Mouse (Mus musculus) heart, embryonic 13.5 days (tissue): ENCODE results near the gene Fam216b. TPM values are rescaled to one million over a fixed set of nuclear protein-coding genes. Genes with fewer than 3 reads are reported as not detected.
A peak's percentile ranks its signal among the peaks of the same experiment; 100 is the strongest.

Experiments used
- ATAC-seq: fragments of 200-750 bp; cut with Nextera tagmentation; 2 replicates; pipeline ENCODE4 v1.8.0; 2017; ENCODE audit warnings: moderate TSS enrichment; ENCODE audit not compliant: insufficient number of reproducible peaks, low FRiP score, low TSS enrichment; ENCODE audit errors: extremely low read depth
- H3K27ac ChIP-seq: fragments of 300-500 bp; sonication (generic); replicated peaks from 2 replicates; pipeline ENCODE4 v1.5.1; 2015; ENCODE audit warnings: moderate library complexity, mild to moderate bottlenecking, inconsistent platforms
- H3K27me3 ChIP-seq: fragments of 300-500 bp; sonication (generic); replicated peaks from 2 replicates; pipeline ENCODE4 v1.6.1; 2015; ENCODE audit warnings: mild to moderate bottlenecking, inconsistent platforms
- H3K36me3 ChIP-seq: fragments of 300-500 bp; sonication (generic); 2 replicates; pipeline ENCODE4 v1.6.1; 2015; ENCODE audit warnings: mild to moderate bottlenecking, inconsistent platforms
- H3K4me1 ChIP-seq: fragments of 300-500 bp; sonication (generic); 2 replicates; pipeline ENCODE4 v1.6.1; 2015; ENCODE audit warnings: inconsistent platforms
- H3K4me2 ChIP-seq: fragments of 300-500 bp; sonication (generic); 2 replicates; pipeline ENCODE4 v1.6.1; 2015; ENCODE audit warnings: inconsistent platforms, mild to moderate bottlenecking, moderate library complexity
- H3K4me3 ChIP-seq: fragments of 300-500 bp; sonication (generic); 2 replicates; pipeline ENCODE4 v1.5.1; 2015; ENCODE audit warnings: moderate library complexity, mild to moderate bottlenecking, inconsistent platforms
- H3K9ac ChIP-seq: fragments of 300-500 bp; sonication (generic); 2 replicates; pipeline ENCODE4 v1.6.1; 2015; ENCODE audit warnings: inconsistent platforms, mild to moderate bottlenecking, moderate library complexity
- H3K9me3 ChIP-seq: fragments of 300-500 bp; sonication (generic); 2 replicates; pipeline ENCODE4 v1.6.1; 2016; ENCODE audit warnings: inconsistent platforms
- WGBS: fragments of 180-500 bp; shearing (Covaris S2); methylation state at CpG from one replicate; pipeline ENCODE4 v1.1.7; 2015; ENCODE audit warnings: mixed read lengths; 5-methylcytosine and 5-hydroxymethylcytosine counted together
- polyA plus RNA-seq: library from polyadenylated mRNA; unstranded; fragments of >200 nt; fragmentation: Nextera tagmentation; extraction: Ambion mirVana; gene quantifications from 2 replicates; pipeline ENCODE4 v1.2.1, GENCODE M21; 2015

The Fam216b gene
- polyA plus RNA-seq = not detected in 2 replicates

DNA sequence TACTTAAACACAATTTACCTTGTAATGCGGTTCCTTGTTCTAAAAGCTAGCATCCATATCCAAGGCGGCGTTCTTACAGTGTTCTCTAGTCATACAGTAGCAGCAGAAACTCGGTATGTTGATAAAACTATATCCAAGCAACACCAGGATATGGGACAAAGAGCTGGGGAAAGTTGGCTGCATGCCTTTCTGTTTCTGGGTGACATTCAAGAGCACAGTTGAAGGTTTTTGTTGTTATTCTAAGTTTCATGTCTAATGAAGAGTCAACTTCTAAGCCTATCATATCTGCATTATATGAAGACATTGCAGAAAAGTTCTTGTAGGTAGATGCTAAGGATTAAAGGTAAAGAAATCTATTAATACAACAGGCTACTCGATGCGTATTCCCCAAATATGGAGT lies at the start of gene Fam216b:
Gene Fam216b (minus strand): TSS at position 101 of the 400 bp plus-strand sequence.
- 69% methylated on average over 6 of the region's 6 CpGs for WGBS
- Histone ChIP-seq H3K36me3 (no peaks in the 10 kb centered on the region), H3K4me2 (no peak within 1 kb of the TSS), H3K4me1 (peaks cover 3% of the 10 kb centered on the region; the same call in 1 of the 2 replicates), H3K27ac (no peak within 1 kb of the TSS), H3K9ac (no peak within 1 kb of the TSS), H3K9me3 (no peaks in the 10 kb centered on the region), H3K4me3 (no peak within 1 kb of the TSS), H3K27me3 (no peaks in the 10 kb centered on the region)
- ATAC-seq = no peak

DNA sequence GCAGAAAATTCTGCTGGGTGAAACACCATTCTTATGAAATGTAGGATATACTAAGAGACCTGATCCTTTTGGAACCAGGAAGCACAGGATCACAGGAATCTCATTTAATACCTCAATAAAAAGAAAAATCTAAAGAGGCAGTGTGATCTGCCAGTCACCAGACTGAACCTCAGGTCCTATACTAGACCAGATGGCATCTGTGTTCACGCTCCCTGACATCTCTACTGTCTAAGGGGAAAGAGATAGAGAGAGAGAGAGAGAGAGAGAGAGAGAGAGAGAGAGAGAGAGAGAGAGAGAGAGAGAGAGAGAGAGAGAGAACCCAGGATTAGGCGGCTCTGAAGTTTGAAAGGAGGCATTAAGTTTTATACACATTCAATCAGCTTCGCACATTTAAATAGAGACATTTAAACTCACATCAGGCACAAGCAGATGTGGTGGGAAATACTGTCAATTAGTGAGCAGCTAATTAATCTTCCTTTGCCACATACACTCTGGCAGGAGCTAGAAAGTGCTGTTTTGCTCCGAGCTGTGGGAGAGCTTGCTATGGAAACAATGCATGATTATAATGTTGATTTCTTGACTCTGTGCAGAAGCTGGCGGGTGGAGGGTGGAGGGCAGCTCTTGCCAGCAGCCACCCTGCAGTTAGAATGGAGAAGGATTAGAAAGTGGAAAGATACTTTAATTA lies 43.7 kb upstream of the Fam216b start:
- Histone ChIP-seq H3K4me3 (no peak overlapping the region), H3K27ac (no peak overlapping the region), H3K9me3 (peaks cover 8% of the 10 kb centered on the region; the same call in 1 of the 2 replicates), H3K4me1 (no peaks in the 10 kb centered on the region), H3K27me3 (no peaks in the 10 kb centered on the region), H3K9ac (no peak overlapping the region), H3K36me3 (no peaks in the 10 kb centered on the region), H3K4me2 (no peak overlapping the region)
- ATAC-seq = no peak
- WGBS = 51% methylated on average over 5 of the region's 5 CpGs

DNA sequence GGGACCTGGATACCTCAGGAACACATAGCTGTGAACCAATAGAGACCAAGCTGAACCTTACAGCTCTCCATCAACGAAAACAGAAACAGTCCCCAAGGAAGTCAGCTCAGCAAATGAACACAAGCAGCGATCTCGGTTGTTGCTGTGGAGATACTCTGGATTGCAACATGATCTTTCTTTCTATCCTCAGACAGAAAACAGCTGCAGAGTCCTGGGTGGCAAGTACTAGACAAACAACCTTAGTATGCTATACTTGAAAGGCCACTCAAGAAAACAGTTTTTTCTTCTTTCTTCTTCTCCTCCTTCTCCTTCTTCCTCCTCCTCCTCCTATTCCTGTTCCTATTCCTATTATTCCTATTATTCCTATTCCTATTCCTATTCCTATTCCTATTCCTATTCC lies 37.9 kb upstream of the Fam216b start:
- Histone ChIP-seq H3K27ac (no peak overlapping the region), H3K9ac (no peak overlapping the region), H3K4me3 (no peak overlapping the region), H3K4me1 (no peaks in the 10 kb centered on the region), H3K9me3 (no peaks in the 10 kb centered on the region), H3K27me3 (no peaks in the 10 kb centered on the region), H3K36me3 (no peaks in the 10 kb centered on the region), H3K4me2 (no peak overlapping the region)
- WGBS = 55% methylated on average over 3 of the region's 3 CpGs
- ATAC-seq = no peak

DNA sequence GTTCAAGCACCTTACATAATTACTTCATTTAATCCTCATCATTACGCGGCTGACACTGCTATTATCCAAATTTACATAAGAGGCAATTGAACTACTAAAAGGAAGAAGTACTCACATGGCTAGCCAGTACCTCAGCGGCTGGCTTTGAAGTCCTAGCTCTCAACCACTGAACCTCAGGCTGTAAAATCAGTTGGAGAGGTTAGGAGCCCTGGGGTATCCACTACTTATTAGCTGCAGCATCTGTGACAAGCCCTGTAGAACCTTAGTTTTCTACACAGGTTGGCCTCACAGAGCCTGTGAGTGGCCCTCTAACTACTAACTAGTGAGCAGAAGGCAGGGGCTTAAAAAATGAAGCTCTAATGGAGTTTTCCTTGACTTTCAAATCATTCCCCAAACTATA lies 31.5 kb upstream of the Fam216b start:
- no peaks in the 10 kb centered on the region for H3K27me3 ChIP-seq
- H3K4me2 ChIP-seq = no peak overlapping the region
- no peak for ATAC-seq
- H3K9me3 ChIP-seq = peaks cover under 1% of the 10 kb centered on the region; the same call in 1 of the 2 replicates
- no peak overlapping the region for H3K27ac ChIP-seq
- H3K4me1 ChIP-seq = peaks cover 14% of the 10 kb centered on the region
- 67% methylated on average over 3 of the region's 3 CpGs for WGBS
- H3K4me3 ChIP-seq = no peak overlapping the region
- no peak overlapping the region for H3K9ac ChIP-seq
- no peaks in the 10 kb centered on the region for H3K36me3 ChIP-seq

DNA sequence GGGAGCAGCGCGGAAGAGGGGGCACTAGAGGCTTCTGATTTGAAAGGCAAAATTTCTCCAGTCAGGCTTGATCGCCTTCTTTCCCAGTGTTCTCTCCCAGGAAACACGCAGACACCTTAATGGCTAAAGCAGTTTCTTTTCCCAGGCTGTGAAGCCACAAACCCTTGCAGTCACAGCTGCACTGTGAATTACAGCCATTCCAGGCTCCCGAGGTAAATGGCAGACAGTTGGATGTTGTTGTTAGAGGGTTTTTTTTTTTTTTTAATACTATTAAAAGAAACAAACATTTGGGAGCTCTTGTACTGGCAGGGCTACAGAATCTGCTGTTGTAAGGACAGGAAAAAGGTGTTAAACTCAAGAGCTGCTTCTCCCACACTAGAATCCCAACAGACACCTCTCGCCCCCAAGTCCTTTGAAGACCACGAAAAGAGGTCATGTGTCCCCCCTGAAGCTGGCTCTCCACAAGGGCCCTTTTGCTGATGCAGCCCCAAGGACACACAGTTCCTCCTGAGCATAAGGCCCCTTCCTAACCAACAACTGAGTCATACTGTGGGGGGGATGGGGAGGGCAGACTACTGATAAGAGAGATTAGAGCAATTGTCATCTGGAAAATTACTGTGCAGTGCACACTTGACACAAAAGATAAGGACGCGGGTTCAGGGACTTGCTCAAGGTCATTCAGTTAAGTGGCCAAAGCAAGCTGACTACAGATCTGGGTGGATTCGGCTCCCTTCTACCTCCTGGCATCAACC lies 30.8 kb upstream of the Fam216b start:
- Histone ChIP-seq H3K4me2 (no peak overlapping the region), H3K4me3 (no peak overlapping the region), H3K4me1 (peaks cover 14% of the 10 kb centered on the region), H3K27me3 (no peaks in the 10 kb centered on the region), H3K36me3 (no peaks in the 10 kb centered on the region), H3K9me3 (peaks cover 5% of the 10 kb centered on the region; the same call in 1 of the 2 replicates), H3K9ac (no peak overlapping the region), H3K27ac (0 out of 2 replicates have a peak overlapping the region, but pooled peaks have one; percentile 14)
- WGBS = 51% methylated on average over 10 of the region's 10 CpGs
- ATAC-seq = no peak

DNA sequence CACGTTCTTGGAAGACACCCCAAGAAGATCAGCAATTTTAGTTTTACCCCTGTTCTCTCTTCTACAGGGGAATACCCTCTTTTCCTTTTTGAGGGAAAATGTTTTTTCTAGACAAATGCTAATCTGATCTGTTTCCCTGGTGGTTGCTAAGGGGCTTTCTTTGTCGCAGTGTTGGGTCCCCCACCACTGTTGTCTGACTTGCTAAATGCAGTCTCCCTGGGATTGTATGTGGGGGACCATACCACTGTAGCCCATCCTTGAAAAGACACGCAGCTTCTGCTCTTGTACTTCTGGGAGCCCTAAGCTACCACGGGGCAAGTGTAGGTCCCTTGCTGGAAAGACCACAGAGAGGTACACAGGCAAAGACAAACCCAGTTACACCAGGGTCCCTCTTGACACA lies 28.9 kb upstream of the Fam216b start:
- Histone ChIP-seq H3K4me3 (no peak overlapping the region), H3K27ac (no peak overlapping the region), H3K27me3 (no peaks in the 10 kb centered on the region), H3K36me3 (no peaks in the 10 kb centered on the region), H3K4me2 (no peak overlapping the region), H3K4me1 (peaks cover 14% of the 10 kb centered on the region), H3K9me3 (peaks cover 5% of the 10 kb centered on the region; the same call in 1 of the 2 replicates), H3K9ac (no peak overlapping the region)
- ATAC-seq = no peak
- 85% methylated on average over 4 of the region's 4 CpGs for WGBS

DNA sequence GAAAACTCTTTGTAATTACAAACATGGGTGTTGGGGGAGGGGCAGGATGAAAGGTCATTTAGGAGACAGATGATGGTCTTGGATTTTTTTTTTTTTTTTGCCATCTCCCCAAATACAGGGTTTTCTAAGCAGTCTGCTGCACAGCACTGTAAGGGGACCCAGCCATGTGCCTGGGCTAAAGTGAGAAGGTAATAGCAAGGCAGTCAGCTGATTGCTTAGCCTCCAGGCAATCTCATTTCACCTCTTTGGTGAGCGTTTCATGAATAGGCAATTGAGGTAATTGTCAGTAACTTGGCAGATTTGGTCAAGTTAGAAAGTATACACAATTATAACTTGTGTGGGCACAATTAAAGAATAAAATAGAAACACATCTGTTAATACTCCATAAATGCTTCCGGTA lies 28.5 kb upstream of the Fam216b start:
- Histone ChIP-seq H3K4me2 (no peak overlapping the region), H3K27me3 (no peaks in the 10 kb centered on the region)
- WGBS = 82% methylated on average over 2 of the region's 2 CpGs

DNA sequence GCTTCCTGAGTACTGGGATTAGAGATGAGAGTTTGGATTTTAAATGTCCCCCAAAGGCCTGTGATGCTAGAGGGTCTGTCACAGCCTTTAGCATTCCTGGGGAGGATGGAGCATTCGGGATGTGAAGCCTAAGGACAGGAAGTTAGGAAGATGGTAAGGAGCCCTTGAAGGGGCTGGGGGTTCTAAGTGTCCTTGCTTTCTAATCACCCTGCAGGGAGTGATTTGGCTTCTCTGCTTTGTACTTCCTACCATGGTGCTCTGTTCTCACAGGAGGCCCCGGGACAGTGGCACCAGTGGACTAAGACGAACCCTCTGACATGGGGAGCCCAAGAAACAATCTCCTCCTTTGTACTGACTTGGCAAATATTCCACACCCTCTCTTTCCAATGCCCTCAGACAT lies 23.7 kb upstream of the Fam216b start:
- Histone ChIP-seq H3K9ac (no peak overlapping the region), H3K27me3 (no peaks in the 10 kb centered on the region), H3K4me3 (no peak overlapping the region), H3K9me3 (peaks cover 5% of the 10 kb centered on the region; the same call in 1 of the 2 replicates), H3K36me3 (no peaks in the 10 kb centered on the region), H3K4me2 (no peak overlapping the region), H3K4me1 (no peaks in the 10 kb centered on the region), H3K27ac (no peak overlapping the region)
- WGBS = 88% methylated on average over 3 of the region's 3 CpGs
- ATAC-seq = no peak

More for the DNA sequence above, 28.5 kb upstream of the Fam216b start:
- Histone ChIP-seq H3K9me3 (peaks cover 5% of the 10 kb centered on the region; the same call in 1 of the 2 replicates), H3K27ac (no peak overlapping the region), H3K9ac (no peak overlapping the region), H3K4me1 (peaks cover 14% of the 10 kb centered on the region), H3K36me3 (no peaks in the 10 kb centered on the region), H3K4me3 (no peak overlapping the region)
- ATAC-seq = no peak

DNA sequence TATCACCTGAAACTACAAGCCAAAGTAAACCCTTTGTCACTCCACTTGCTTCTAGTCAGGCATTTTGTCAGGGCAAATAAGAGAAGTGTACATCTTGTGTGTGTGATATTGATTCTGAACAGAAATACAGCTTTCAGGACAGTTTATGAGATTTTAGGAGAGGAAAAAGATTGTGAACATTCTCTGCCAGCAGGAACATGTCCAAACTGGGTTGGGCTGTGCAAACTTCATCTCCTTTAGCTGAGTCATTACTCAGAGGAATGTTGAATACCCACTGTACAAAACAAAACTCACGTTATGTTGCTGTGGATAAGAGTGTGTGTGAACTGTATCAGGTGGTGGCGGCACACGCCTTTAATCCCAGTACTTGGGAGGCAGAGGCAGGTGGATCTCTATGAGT lies 22.1 kb upstream of the Fam216b start:
- Histone ChIP-seq H3K9me3 (peaks cover 5% of the 10 kb centered on the region; the same call in 1 of the 2 replicates), H3K4me2 (no peak overlapping the region), H3K4me3 (no peak overlapping the region), H3K9ac (no peak overlapping the region), H3K36me3 (no peaks in the 10 kb centered on the region), H3K4me1 (no peaks in the 10 kb centered on the region), H3K27me3 (no peaks in the 10 kb centered on the region), H3K27ac (no peak overlapping the region)
- 85% methylated on average over 3 of the region's 3 CpGs for WGBS
- ATAC-seq = no peak

DNA sequence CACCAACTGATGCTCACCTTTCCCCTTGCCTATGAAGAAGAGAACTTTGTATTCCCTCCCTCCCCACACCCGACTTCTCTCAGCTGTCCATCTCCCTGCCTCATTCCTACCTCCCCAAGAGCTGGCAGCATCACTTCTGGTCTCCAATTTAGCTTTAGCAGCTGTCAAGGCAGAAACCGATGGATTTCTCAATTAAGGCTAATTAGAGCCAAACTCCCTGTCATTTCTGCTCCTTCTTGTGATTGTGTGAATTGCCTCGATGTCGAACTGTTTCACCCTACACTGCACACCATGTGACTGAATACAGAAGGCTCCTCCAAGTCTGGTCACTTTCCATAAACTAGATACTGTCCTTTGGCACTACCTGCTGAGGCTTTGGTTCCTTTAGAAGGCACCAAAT lies 20.6 kb upstream of the Fam216b start:
- no peaks in the 10 kb centered on the region for H3K36me3 ChIP-seq
- H3K4me3 ChIP-seq = no peak overlapping the region
- no peak overlapping the region for H3K27ac ChIP-seq
- no peak overlapping the region for H3K9ac ChIP-seq
- H3K4me1 ChIP-seq = no peaks in the 10 kb centered on the region
- no peaks in the 10 kb centered on the region for H3K27me3 ChIP-seq
- ATAC-seq = no peak
- WGBS = 69% methylated on average over 4 of the region's 4 CpGs
- H3K9me3 ChIP-seq = no peaks in the 10 kb centered on the region
- H3K4me2 ChIP-seq = no peak overlapping the region

DNA sequence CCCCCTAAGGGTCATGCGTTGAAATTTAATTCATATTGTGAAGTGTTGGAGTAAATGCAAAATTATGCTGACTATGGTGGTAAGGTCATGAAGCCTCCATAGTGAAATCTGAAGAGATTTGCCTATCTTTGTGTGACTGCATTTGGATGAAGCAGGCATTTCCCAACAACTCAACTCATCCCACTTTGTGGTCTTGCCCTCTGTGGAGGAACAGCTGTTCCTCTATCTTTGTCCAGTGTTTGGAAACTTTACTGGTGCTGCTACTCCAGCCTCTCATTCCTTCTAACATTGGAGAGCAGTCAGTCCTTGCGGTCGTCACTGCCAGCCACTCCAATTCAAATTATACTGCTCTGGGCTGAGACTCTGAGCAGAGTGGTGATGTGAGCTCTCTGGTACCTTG lies 19.6 kb upstream of the Fam216b start:
- Histone ChIP-seq H3K27me3 (no peaks in the 10 kb centered on the region), H3K9me3 (no peaks in the 10 kb centered on the region), H3K36me3 (no peaks in the 10 kb centered on the region), H3K4me2 (no peak overlapping the region), H3K9ac (no peak overlapping the region), H3K4me3 (no peak overlapping the region), H3K27ac (no peak overlapping the region), H3K4me1 (no peaks in the 10 kb centered on the region)
- no peak for ATAC-seq
- WGBS = 60% methylated on average over 3 of the region's 3 CpGs
